Mouse (Mus musculus) testis, postnatal 10 days (tissue): ENCODE results near the gene Prkci.

Experiments
- DNase-seq: peaks from one replicate; pipeline ENCODE4 v3.0.0; 2021; ENCODE audit warnings: low spot score

The Prkci gene

DNA sequence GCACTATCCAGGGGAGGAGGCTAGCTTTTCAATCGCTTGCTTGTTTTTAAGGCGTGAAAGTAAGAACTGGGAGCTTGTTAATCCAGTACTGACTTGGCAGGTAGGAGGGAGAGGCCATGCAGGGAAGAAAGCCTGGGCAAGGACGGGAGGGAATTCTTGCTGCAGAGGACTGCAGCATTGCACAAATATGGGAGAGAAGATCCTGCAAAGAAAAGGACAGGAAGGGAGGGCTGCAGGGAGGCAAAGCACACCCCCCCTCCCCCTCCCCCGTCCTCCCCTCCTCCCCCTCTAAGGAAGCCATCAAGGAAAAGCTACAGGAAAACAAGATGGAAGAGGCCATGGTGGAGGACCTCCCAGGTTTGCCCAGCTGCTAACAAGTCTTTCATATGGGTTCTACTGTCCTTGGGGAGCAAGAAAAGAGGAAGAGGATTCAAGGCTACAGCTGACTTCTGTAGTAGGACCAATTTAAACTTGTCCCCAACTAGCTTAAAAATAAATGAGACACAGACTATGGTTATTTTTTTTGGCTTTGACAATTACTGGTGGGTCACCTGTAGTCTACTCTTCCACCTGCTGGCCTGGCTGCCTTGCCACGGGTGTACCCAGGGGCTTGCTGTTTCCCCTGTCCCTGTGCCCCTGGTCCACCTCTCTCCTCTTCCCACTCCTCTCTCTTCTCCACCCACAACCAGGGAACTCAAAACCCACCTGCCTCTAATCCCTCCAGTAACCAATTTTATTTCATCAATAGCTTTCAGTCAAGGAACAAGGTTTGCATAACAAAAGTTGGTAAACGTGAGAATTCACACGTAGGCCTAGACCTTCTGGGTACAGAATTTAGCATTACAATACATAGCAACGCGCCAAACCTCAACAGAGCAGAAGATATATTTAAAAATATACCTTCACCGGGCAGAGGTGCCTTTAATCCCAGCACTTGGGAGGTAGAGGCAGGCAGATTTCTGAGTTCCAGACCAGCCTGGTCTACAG lies 93.5 kb downstream of the Prkci start:
- DNase-seq, result no peak

DNA sequence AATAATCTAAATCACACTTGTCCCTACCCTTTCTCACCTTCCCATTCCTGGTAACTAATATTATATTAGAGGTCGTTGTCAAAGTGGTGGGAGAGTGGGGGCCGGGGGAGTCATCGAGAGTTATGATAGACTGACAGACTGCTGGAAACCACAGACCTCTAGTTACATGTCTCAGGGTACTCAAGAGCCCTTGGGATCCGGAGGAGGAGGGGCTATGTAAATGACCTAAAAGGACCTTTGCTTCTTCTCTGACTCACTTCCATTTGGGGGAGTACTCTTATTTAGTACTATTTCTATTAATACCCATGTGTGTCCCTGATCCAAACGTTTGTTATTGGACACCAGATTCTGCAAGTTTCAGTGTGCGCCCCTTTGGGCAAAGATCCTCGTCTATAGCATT lies 94.4 kb downstream of the Prkci start:
- DNase-seq, result no peak

DNA sequence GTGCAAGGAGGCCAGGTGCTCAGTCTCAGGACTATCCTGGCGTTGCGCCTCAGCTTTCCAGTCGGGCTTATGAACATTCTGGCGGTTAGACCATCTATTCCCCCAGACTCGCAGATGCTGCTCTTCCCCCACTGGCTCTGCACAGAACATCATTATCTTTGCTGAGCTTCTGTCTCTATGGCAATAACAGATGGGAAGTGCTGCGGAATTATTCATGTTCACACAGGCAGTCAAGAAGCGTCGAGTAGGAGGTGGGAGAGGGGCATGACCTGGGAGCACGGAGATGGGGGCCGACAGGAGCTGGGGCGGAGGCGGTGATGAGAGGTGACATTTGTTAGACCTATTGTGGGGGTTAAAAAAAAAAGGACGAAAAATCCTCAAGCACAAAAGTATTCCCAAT lies 97.6 kb downstream of the Prkci start:
- DNase-seq, result no peak

DNA sequence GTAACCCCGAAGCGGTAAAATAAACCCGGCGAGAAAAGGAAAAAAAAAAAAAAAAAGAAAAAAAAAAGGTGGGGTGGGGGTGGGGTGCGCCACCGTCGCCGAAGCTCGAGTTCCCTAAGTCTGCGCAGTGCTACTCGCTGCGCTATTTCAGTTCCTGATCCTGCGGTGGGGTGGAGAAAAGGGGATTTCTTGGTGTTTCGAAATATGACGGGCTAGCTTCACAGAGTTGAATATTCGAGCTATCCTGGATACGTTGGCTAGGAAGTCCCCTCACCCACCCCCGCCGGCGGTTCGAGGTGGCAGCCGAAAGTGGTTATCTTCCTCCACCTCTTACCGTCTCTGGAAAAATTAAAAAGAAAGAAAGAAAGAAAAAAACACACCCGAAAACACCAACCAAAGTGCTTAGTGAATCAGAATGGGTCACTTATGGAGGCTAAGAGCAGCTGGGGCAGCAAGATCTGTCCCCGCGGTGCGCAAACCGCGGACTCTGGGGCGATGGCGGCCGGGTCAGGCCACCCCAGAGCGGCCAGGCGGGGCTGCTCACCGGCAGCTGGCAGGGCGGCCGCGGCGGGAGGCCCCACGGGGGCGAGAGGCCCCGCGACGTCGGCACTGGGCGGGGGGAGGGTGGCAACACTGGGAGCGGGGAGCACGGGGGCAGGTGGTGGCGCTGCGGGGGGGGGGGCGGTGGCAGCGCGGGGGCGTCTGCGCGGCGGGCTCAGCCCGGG lies 98.2 kb downstream of the Prkci start:
- peak; percentile 74 for DNase-seq

DNA sequence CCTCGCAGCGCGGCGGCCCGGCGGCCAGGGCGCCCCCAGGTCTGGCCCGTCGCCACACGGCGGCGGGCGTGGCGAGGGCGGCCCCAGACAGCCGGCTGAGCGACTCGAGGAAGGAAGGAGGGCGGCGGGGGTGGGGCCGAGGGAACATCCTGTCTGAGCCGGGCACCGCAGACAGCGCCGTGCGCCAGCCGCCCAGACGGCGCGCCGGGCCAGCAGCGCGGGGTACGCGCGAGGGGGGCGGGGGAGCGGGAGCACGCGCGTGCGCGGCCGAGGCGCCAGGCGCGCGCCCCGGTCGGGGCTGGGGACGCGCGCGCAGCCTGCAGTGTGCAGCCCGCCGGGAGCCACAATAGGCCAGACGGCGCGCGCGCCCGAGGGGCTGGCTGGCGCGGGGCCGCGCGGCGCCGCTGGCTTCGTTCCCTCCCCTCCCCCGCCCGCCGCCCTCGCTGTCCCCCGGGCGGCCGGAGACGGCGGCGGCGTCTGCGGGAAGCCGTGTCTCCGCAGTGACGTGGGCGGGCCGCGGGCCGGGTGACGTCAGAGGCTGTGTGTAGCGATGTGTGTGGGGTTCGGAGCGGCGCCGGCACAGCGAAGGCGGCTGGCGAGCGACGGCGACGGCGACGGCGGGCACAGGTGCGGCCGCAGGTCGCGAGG lies 99.1 kb downstream of the Prkci start, which contains the start of gene Skil:
Skil (plus strand) TSS at position 528 of the 648 bp plus-strand sequence.
- peak; percentile 95 for DNase-seq

DNA sequence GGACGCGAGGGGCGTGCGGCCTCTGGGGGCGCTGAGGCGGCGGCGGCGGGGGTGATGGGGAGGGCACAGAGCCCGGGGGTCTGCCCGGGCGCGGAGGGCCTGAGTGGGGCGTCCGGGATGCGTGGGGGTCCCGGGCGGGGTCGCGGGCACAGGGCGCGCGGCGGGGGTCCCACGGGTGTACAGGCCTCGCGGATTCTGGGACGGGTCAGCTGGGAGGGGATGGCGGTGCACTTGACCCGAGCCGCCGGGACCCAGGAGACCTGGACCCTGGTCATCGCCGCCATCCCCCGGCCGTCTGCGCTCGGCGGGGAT lies 99.6 kb downstream of the Prkci start:
- DNase-seq, result no peak

- peak; percentile 70 for DNase-seq
Observed at GRCm38 (mm10) chr3:31095491-31096154, 100.1 kb downstream of the Prkci start.

GRCm38 (mm10) chr3:31096155-31097101 lies 100.9 kb downstream of the Prkci start:
- no peak for DNase-seq

DNA sequence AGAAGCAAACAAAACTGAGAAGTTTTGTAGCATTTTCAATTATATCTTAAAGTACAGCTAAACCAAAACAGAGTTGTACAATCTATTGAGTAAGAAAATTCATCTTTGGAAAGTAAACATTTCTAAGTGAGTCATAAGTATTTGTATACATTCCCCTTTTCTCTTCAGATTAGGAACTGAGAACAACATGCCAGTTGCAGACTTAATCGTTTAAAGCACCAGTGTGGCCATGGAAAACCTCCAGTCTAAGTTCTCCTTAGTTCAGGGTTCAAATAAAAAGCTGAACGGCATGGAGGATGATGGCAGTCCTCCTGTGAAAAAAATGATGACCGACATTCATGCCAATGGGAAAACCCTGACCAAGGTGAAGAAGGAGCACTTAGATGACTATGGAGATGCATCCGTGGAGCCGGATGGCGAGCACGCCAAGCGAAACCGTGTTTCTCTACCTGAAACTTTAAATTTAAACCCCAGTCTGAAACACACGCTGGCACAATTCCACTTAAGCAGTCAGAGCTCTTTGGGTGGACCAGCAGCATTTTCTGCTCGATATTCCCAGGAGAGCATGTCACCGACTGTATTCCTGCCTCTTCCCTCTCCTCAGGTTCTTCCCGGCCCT lies 101.7 kb downstream of the Prkci start:
- DNase-seq, result peak; percentile 37

DNA sequence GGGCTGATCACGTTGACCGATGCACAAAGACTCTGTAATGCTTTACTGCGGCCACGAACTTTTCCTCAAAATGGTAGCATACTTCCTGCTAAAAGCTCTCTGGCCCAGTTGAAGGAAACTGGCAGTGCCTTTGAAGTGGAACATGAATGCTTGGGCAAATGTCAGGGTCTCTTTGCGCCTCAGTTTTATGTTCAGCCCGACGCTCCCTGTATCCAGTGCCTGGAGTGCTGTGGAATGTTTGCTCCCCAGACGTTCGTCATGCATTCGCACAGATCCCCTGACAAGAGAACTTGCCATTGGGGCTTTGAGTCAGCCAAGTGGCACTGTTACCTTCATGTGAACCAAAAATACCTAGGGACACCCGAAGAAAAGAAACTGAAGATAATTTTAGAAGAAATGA lies 102.4 kb downstream of the Prkci start:
- peak; percentile 30 for DNase-seq

DNA sequence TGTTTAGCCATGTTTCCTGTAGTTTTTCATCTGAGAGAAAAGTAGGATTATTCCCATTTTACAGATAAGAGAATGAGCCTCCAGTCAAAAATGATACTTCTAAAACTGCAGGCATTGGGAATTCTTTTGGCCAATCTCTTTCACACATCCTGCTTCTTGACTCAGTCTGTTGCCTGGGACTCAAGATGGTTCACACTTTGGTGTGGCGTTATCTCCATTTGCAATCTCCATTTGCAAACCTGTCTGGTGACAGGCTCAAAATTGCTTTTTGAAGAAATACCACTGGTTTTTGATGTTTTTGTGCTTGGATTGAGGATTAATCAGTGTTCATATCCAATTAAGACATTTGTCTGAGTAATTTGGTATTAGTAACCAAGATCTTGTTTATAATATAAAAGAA lies 103.0 kb downstream of the Prkci start:
- peak; percentile 5 for DNase-seq

GRCm38 (mm10) chr3:31100026-31100425 lies 104.5 kb downstream of the Prkci start:
- DNase-seq, result no peak

- DNase-seq, result no peak
Observed at GRCm38 (mm10) chr3:31100802-31101201, 105.3 kb downstream of the Prkci start.
